Mouse (Mus musculus): Measurements from ENCODE around the gene Gm5901. TPM values are rescaled to one million over a fixed set of nuclear protein-coding genes. Genes with fewer than 3 reads are reported as not detected.

Gene Gm5901
- polyA plus RNA-seq, 2 experiments: not detected

DNA sequence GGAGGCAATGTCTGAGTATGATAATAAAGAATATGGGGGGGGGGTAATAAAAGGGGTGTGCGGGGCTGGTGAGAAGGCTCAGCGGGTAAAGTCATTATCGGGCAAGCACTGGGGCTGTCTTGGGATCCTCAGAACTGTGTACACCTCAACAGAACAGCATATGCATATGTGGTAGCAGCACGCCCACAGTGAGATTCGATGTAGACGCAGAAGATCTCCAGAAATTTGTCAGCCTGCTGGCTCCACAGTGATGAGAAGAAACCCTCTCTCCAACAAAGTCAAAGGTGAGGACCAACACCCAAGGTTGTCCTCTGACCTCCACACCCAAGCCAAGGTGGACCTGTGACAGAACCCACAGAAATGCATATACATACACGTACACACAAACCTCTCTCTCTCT lies 41.7 kb downstream of the Gm5901 start:
- WGBS (ENCODE audit: insufficient replicate concordance): 60% methylated on average over 7 of the region's 7 CpGs
- H3K9ac ChIP-seq (replicated peaks): no peak overlapping the region
- TF ChIP-seq EP300 (IDR thresholded peaks at IDR 0.05; ENCODE audit: low read depth) (no peak), CTCF (IDR thresholded peaks at IDR 0.05; ENCODE audit: low read depth) (no peak)

GRCm38 (mm10) chr7:105418106-105418505 lies 43.3 kb downstream of the Gm5901 start:
- Histone ChIP-seq H3K9me3 (ENCODE audit: control insufficient read depth, low read length) (no peaks in the 10 kb centered on the region), H3K36me3 (replicated peaks; ENCODE audit: control insufficient read depth, insufficient read depth, low read depth) (no peaks in the 10 kb centered on the region), H3K4me2 (ENCODE audit: low read depth) (no peak overlapping the region), H3K27me3 (ENCODE audit: control insufficient read depth, insufficient read depth, low read length) (no peaks in the 10 kb centered on the region), H3K4me3 (ENCODE audit: insufficient read depth in 1 of 2, low read depth in 2 of 2, low read length in 2 of 2) (no peak overlapping the region), H3K4me1 (replicated peaks; ENCODE audit: control insufficient read depth in 2 of 2, insufficient read depth in 2 of 2, low read length in 1 of 2) (no peaks in the 10 kb centered on the region), H3K27ac (no peak overlapping the region), H3K9ac (replicated peaks) (no peak overlapping the region)
- DNase-seq (ENCODE audit: low read depth in 3 of 3, low spot score in 3 of 3) (no peak), ATAC-seq (ENCODE audit: insufficient read depth) (no peak)
- WGBS (ENCODE audit: insufficient replicate concordance): 67% methylated on average over 5 of the region's 5 CpGs
- TF ChIP-seq CTCF (IDR thresholded peaks at IDR 0.05; ENCODE audit: low read depth) (no peak), EP300 (IDR thresholded peaks at IDR 0.05; ENCODE audit: low read depth) (no peak)

More for the DNA sequence above, 41.7 kb downstream of the Gm5901 start:
- ATAC-seq (ENCODE audit: insufficient read depth) (no peak), DNase-seq (ENCODE audit: low read depth in 3 of 3, low spot score in 3 of 3) (no peak)
- Histone ChIP-seq H3K27ac (no peak overlapping the region), H3K36me3 (replicated peaks; ENCODE audit: control insufficient read depth, insufficient read depth, low read depth) (no peaks in the 10 kb centered on the region), H3K27me3 (ENCODE audit: control insufficient read depth, insufficient read depth, low read length) (no peaks in the 10 kb centered on the region), H3K4me1 (replicated peaks; ENCODE audit: control insufficient read depth in 2 of 2, insufficient read depth in 2 of 2, low read length in 1 of 2) (no peaks in the 10 kb centered on the region), H3K9me3 (ENCODE audit: control insufficient read depth, low read length) (no peaks in the 10 kb centered on the region), H3K4me3 (ENCODE audit: insufficient read depth in 1 of 2, low read depth in 2 of 2, low read length in 2 of 2) (no peak overlapping the region), H3K4me2 (ENCODE audit: low read depth) (no peak overlapping the region)

DNA sequence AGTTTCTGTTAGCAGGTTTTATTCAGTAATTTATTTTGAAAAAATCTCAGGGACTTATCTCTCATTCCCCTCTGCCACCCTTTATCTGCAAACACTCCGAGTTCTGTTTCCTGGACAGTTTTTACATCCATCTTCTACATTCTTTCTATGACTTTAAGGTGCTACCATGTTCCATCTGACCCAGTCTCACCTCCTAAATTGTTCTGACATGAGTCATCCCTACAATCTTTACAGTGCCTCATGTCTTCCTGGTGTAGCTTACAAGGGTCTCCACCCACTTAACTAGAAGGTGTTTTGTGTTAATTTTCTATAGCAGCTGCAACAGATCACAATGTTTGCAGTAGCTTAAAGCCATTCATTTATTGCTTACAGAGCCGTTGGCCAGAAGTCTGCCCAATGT lies 46.1 kb downstream of the Gm5901 start:
- ATAC-seq (ENCODE audit: insufficient read depth) (no peak), DNase-seq (ENCODE audit: low read depth in 3 of 3, low spot score in 3 of 3) (no peak)
- TF ChIP-seq CTCF (IDR thresholded peaks at IDR 0.05; ENCODE audit: low read depth) (no peak), EP300 (IDR thresholded peaks at IDR 0.05; ENCODE audit: low read depth) (no peak)
- H3K4me3 ChIP-seq (ENCODE audit: insufficient read depth in 1 of 2, low read depth in 2 of 2, low read length in 2 of 2): no peak overlapping the region
- H3K36me3 ChIP-seq (replicated peaks; ENCODE audit: control insufficient read depth, insufficient read depth, low read depth): no peaks in the 10 kb centered on the region
- WGBS (ENCODE audit: insufficient replicate concordance): 29% methylated on average over 2 of the region's 2 CpGs
- H3K4me2 ChIP-seq (ENCODE audit: low read depth): no peak overlapping the region
- peaks cover 15% of the 10 kb centered on the region for H3K27me3 ChIP-seq (ENCODE audit: control insufficient read depth, insufficient read depth, low read length)
- no peaks in the 10 kb centered on the region for H3K9me3 ChIP-seq (ENCODE audit: control insufficient read depth, low read length)
- H3K9ac ChIP-seq (replicated peaks): no peak overlapping the region
- no peak overlapping the region for H3K27ac ChIP-seq
- no peaks in the 10 kb centered on the region for H3K4me1 ChIP-seq (replicated peaks; ENCODE audit: control insufficient read depth in 2 of 2, insufficient read depth in 2 of 2, low read length in 1 of 2)

GRCm38 (mm10) chr7:105424368-105424767 lies 49.5 kb downstream of the Gm5901 start:
- TF ChIP-seq EP300 (IDR thresholded peaks at IDR 0.05; ENCODE audit: low read depth) (no peak), CTCF (IDR thresholded peaks at IDR 0.05; ENCODE audit: low read depth) (no peak)
- Histone ChIP-seq H3K27ac (no peak overlapping the region), H3K9ac (replicated peaks) (no peak overlapping the region), H3K36me3 (replicated peaks; ENCODE audit: control insufficient read depth, insufficient read depth, low read depth) (no peaks in the 10 kb centered on the region), H3K4me2 (ENCODE audit: low read depth) (no peak overlapping the region), H3K9me3 (ENCODE audit: control insufficient read depth, low read length) (no peaks in the 10 kb centered on the region), H3K27me3 (ENCODE audit: control insufficient read depth, insufficient read depth, low read length) (peaks cover 15% of the 10 kb centered on the region), H3K4me3 (ENCODE audit: insufficient read depth in 1 of 2, low read depth in 2 of 2, low read length in 2 of 2) (no peak overlapping the region), H3K4me1 (replicated peaks; ENCODE audit: control insufficient read depth in 2 of 2, insufficient read depth in 2 of 2, low read length in 1 of 2) (no peaks in the 10 kb centered on the region)
- no peak for ATAC-seq (ENCODE audit: insufficient read depth)
- 29% methylated on average over 5 of the region's 5 CpGs for WGBS (ENCODE audit: insufficient replicate concordance)
- DNase-seq (ENCODE audit: low read depth in 3 of 3, low spot score in 3 of 3): no peak

DNA sequence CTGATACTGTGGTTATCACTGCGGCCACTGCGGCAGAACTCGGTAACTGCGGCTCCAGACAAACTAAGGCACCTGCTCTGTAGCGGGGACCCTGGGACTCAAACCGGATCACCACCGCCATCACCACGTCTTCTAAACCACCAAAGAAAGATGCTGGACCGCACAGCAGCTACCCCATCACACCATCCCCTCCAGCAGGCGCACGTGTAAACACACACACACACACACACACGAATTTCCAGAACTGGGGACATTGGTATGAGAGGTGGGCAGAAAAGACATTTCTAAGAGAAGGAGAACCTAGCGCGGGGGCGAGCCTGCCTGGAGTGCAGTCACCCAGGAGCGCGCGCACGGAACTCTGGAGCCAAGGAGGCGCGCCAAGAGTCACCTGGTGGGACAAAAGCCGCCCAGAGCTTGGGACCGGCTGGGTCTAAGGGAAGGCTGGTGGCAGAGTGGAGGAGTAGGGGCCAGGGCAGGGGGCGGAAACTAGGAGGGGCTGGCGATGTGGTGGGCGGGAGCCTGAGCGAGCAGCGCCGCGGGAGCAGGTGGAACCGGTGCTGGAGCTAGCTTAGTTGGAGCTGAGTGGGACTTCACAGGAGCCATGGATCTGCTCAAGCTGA lies 50.7 kb downstream of the Gm5901 start, which contains the start of gene Cckbr:
Cckbr (plus strand) TSS at position 308 of the 620 bp plus-strand sequence.
- Histone ChIP-seq H3K36me3 (replicated peaks; ENCODE audit: control insufficient read depth, insufficient read depth, low read depth) (no peaks in the 10 kb centered on the region), H3K27me3 (ENCODE audit: control insufficient read depth, insufficient read depth, low read length) (peaks cover 15% of the 10 kb centered on the region), H3K4me3 (ENCODE audit: insufficient read depth in 1 of 2, low read depth in 2 of 2, low read length in 2 of 2) (no peak within 1 kb of the TSS), H3K27ac (no peak within 1 kb of the TSS), H3K4me2 (ENCODE audit: low read depth) (no peak within 1 kb of the TSS), H3K9me3 (ENCODE audit: control insufficient read depth, low read length) (no peaks in the 10 kb centered on the region), H3K4me1 (replicated peaks; ENCODE audit: control insufficient read depth in 2 of 2, insufficient read depth in 2 of 2, low read length in 1 of 2) (no peaks in the 10 kb centered on the region), H3K9ac (replicated peaks) (no peak within 1 kb of the TSS)
- TF ChIP-seq EP300 (IDR thresholded peaks at IDR 0.05; ENCODE audit: low read depth) (no peak), CTCF (IDR thresholded peaks at IDR 0.05; ENCODE audit: low read depth) (no peak)
- 1% methylated on average over 31 of the region's 31 CpGs for WGBS (ENCODE audit: insufficient replicate concordance)
- ATAC-seq (ENCODE audit: insufficient read depth) (no peak), DNase-seq (ENCODE audit: low read depth in 3 of 3, low spot score in 3 of 3) (no peak)
